Mouse (Mus musculus) retina, embryonic 14.5 days (tissue): Measurements from ENCODE around the gene Timmdc1.
"Not testable (repeated sequence)": the region's sequence is repeated elsewhere in the genome, so short reads cannot be mapped to it uniquely, and the experiment has no call there.

ENCODE experiments used
- DNase-seq: peaks from one replicate; pipeline ENCODE4 v3.0.0-alpha.2; 2015; ENCODE audit warnings: low spot score

Timmdc1 gene

GRCm38 (mm10) chr16:38496604-38497140 is 25.8 kb downstream of the Timmdc1 start:
- DNase-seq, result no peak

GRCm38 (mm10) chr16:38493890-38494289 is 28.6 kb downstream of the Timmdc1 start:
- no peak for DNase-seq

GRCm38 (mm10) chr16:38492551-38492950 is 29.9 kb downstream of the Timmdc1 start:
- DNase-seq, result no peak

GRCm38 (mm10) chr16:38483582-38484309 is 38.7 kb downstream of the Timmdc1 start:
- DNase-seq, result peak; percentile 18

GRCm38 (mm10) chr16:38482780-38483562 is 39.5 kb downstream of the Timmdc1 start:
- DNase-seq, result peak; percentile 74

- DNase-seq, result no peak
Measured at GRCm38 (mm10) chr16:38481327-38481726, 41.1 kb downstream of the Timmdc1 start.

GRCm38 (mm10) chr16:38478296-38478695 is 44.2 kb downstream of the Timmdc1 start:
- no peak for DNase-seq

- DNase-seq, result not testable (repeated sequence)
Measured at GRCm38 (mm10) chr16:38477241-38477608, 45.2 kb downstream of the Timmdc1 start.

GRCm38 (mm10) chr16:38476312-38477240 is 45.9 kb downstream of the Timmdc1 start:
- DNase-seq, result peak; percentile 42

- DNase-seq, result no peak
Measured at GRCm38 (mm10) chr16:38475681-38476311, 46.7 kb downstream of the Timmdc1 start.

GRCm38 (mm10) chr16:38474677-38475286 is 47.7 kb downstream of the Timmdc1 start:
- DNase-seq, result no peak

- DNase-seq, result no peak
Measured at GRCm38 (mm10) chr16:38473661-38474060, 48.8 kb downstream of the Timmdc1 start.

GRCm38 (mm10) chr16:38472507-38472873 is 50.0 kb downstream of the Timmdc1 start:
- DNase-seq, result no peak

GRCm38 (mm10) chr16:38471697-38472506 is 50.6 kb downstream of the Timmdc1 start:
- no peak for DNase-seq

- DNase-seq, result no peak
Measured at GRCm38 (mm10) chr16:38469437-38469836, 53.0 kb downstream of the Timmdc1 start.

- no peak for DNase-seq
Measured at GRCm38 (mm10) chr16:38468706-38469018, 53.8 kb downstream of the Timmdc1 start.

- DNase-seq, result no peak
Measured at GRCm38 (mm10) chr16:38467917-38468705, 54.4 kb downstream of the Timmdc1 start.

- no peak for DNase-seq
Measured at GRCm38 (mm10) chr16:38467091-38467916, 55.2 kb downstream of the Timmdc1 start.

GRCm38 (mm10) chr16:38466089-38466488 is 56.4 kb downstream of the Timmdc1 start:
- DNase-seq, result no peak
